32 mouse cellular contexts compared by ENCODE assay signal in genomic region chr5:16919791-16920190, GRCm38 (mm10).
"Had no signal": no experiment of that assay in that cellular context is flagged by ENCODE, and none has a peak within 500 bp of the region (broad histone marks: within the 10 kb centered on the region; RNA-seq: fewer than 3 reads in every experiment).

No protein-coding gene starts in this region.

- H3K27ac ChIP-seq: limb, embryonic 10.5 days; limb, embryonic 12.5 days; limb, embryonic 13.5 days; limb, embryonic 15.5 days; liver, embryonic 12.5 days; liver, embryonic 13.5 days; liver, embryonic 14.5 days; liver, embryonic 15.5 days; lung, embryonic 15.5 days; macrophage; midbrain, embryonic 10.5 days; midbrain, embryonic 12.5 days; midbrain, embryonic 13.5 days; midbrain, embryonic 15.5 days; neural tube, embryonic 12.5 days had no signal

- H3K36me3 ChIP-seq: limb, embryonic 10.5 days; limb, embryonic 12.5 days; limb, embryonic 13.5 days; limb, embryonic 15.5 days; liver, embryonic 12.5 days; liver, embryonic 13.5 days; liver, embryonic 15.5 days; lung, embryonic 15.5 days; midbrain, embryonic 10.5 days; midbrain, embryonic 12.5 days; midbrain, embryonic 13.5 days; midbrain, embryonic 15.5 days; neural tube, embryonic 12.5 days had no signal

- H3K9me3 ChIP-seq: limb, embryonic 10.5 days; limb, embryonic 12.5 days; limb, embryonic 13.5 days; limb, embryonic 15.5 days; liver, embryonic 12.5 days; liver, embryonic 13.5 days; liver, embryonic 15.5 days; lung, embryonic 15.5 days; midbrain, embryonic 10.5 days; midbrain, embryonic 12.5 days; midbrain, embryonic 13.5 days; midbrain, embryonic 15.5 days; neural tube, embryonic 12.5 days had no signal

- DNase-seq: left cerebral cortex, postnatal 4 days; liver; liver, embryonic 13.5 days; liver, postnatal 0 days; lung, adult 18-20 months; lung, adult 2 months; lung, embryonic 14.5 days; lung, postnatal 10 days; lung, postnatal 14 days; lung, postnatal 36 days; lung, postnatal 4 days; midbrain, embryonic 14.5 days had no signal

- H3K9ac ChIP-seq: limb, embryonic 12.5 days; limb, embryonic 13.5 days; limb, embryonic 15.5 days; liver, embryonic 12.5 days; liver, embryonic 13.5 days; liver, embryonic 14.5 days; liver, embryonic 15.5 days; liver, postnatal 0 days; lung, embryonic 14.5 days; lung, embryonic 15.5 days; midbrain, embryonic 12.5 days; midbrain, embryonic 13.5 days; midbrain, embryonic 15.5 days; neural tube, embryonic 12.5 days had no signal

- ATAC-seq: liver, embryonic 12.5 days; liver, postnatal 0 days; lung, postnatal 0 days; midbrain, embryonic 13.5 days; midbrain, embryonic 15.5 days; midbrain, embryonic 16.5 days had no signal

- H3K4me3 ChIP-seq: limb, embryonic 10.5 days; limb, embryonic 12.5 days; limb, embryonic 13.5 days; limb, embryonic 15.5 days; liver, embryonic 12.5 days; liver, embryonic 13.5 days; liver, embryonic 15.5 days; lung, embryonic 15.5 days; megakaryocyte, embryonic 14.5 days; midbrain, embryonic 10.5 days; midbrain, embryonic 12.5 days; midbrain, embryonic 13.5 days; midbrain, embryonic 15.5 days; myocyte; neural tube, embryonic 12.5 days had no signal

- H3K4me1 ChIP-seq: limb, embryonic 10.5 days; limb, embryonic 12.5 days; limb, embryonic 13.5 days; limb, embryonic 15.5 days; liver, embryonic 12.5 days; liver, embryonic 13.5 days; liver, embryonic 15.5 days; lung, embryonic 15.5 days; megakaryocyte, embryonic 14.5 days; midbrain, embryonic 10.5 days; midbrain, embryonic 12.5 days; midbrain, embryonic 13.5 days; midbrain, embryonic 15.5 days; neural tube, embryonic 12.5 days had no signal

- H3K4me2 ChIP-seq: limb, embryonic 12.5 days; limb, embryonic 13.5 days; limb, embryonic 15.5 days; liver, embryonic 11.5 days; liver, embryonic 12.5 days; liver, embryonic 13.5 days; liver, embryonic 15.5 days; lung, embryonic 14.5 days; lung, embryonic 15.5 days; midbrain, embryonic 11.5 days; midbrain, embryonic 12.5 days; midbrain, embryonic 13.5 days; midbrain, embryonic 15.5 days; neural tube, embryonic 12.5 days had no signal

- H3K27me3 ChIP-seq: limb, embryonic 12.5 days; limb, embryonic 13.5 days; limb, embryonic 15.5 days; liver, embryonic 12.5 days; liver, embryonic 13.5 days; liver, embryonic 15.5 days; lung, embryonic 15.5 days; megakaryocyte, embryonic 14.5 days; midbrain, embryonic 12.5 days; midbrain, embryonic 13.5 days; midbrain, embryonic 15.5 days; neural tube, embryonic 12.5 days had no signal
